Mouse (Mus musculus) gonadal fat pad, adult 2 months (tissue): ENCODE data around the gene Irf6. TPM values are rescaled to one million over a fixed set of nuclear protein-coding genes. Genes with fewer than 3 reads are reported as not detected.

Experiments
- DNase-seq: peaks from one replicate; pipeline ENCODE4 v3.0.0-alpha.2; 2012; ENCODE audit warnings: low read depth
- polyA plus RNA-seq: library from polyadenylated mRNA; depleted of rRNA; stranded (reverse); fragments of >200 nt; gene quantifications from 2 replicates; pipeline ENCODE4 v1.2.3, GENCODE M21; 2012; rRNA removed

Gene Irf6
- polyA plus RNA-seq, 1 experiment: 26.0 TPM

DNA sequence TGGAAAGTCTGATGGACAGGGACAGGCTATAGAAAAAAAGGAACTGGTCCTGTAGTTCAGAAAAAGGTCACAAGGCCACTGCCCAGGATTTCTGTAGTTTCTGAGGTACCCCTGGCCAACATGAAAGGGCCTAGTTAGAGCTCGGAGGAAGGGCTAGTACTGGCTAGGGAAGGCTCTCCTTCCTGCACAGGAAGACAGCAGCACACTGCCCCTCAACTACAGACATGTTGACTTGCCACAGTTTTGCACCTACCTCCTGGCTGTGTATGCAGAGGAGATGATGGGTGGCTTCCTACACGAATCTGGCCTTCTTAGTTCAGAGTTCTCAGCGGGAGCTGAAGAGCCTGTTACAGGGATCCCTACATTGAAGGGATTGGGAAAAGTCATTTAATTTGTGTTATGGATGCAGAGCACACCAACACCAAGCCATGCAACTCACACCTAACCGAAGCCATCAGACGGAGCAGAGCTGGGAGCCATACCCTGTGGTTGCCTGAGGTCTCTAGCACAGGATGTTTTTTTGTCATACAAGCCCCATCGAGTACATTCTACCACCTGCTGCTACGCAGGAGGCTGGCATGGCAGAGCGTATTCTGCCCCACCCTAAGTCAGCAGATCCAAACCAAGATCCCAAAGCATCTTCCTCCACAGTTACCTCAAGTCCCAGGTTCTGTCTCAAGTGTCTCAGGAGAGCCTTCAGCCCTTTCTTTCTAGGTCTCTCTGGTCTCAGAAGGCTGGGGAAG lies 47.9 kb downstream of the Irf6 start:
- no peak for DNase-seq

DNA sequence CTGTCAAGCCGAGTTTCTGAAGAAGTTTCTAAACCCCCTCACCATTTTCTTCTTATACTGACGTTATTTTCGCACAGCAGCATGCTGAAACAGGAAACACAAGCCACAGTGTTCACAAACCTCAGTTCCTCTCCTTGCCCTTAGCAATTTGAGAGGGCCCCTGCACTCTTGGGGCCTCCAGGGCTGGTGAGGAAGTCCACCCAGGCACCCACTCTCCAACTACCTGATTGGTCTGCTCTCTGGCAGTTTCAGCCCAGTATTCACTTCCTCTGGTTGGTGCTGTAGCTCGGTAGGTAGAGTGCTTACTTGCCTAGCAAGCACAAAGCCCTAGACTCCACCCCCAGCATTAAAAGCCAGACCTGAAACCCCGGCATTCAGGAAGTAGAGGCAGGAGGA lies 48.5 kb downstream of the Irf6 start, which contains the start of gene Traf3ip3:
Gene Traf3ip3, minus strand, starts transcription at position 321 of the 396 bp plus-strand sequence.
- no peak for DNase-seq

DNA sequence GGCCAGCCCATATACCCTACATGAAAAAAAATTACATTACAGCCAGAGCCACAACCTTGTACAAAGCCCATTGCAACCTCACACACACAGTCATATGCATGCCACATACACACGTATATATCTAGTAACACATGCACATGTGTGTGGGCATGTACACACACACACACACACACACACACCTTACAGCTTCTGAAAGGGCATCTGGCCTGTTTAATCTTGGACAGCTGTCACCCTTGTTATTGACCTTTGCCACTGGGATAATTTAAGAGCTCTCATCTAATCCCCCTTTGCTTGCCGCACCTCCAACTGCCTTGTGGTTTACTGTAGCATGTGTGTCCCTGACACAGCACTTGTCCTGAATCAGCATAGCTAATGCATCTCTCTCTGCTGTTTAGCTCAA lies 50.9 kb downstream of the Irf6 start:
- no peak for DNase-seq

DNA sequence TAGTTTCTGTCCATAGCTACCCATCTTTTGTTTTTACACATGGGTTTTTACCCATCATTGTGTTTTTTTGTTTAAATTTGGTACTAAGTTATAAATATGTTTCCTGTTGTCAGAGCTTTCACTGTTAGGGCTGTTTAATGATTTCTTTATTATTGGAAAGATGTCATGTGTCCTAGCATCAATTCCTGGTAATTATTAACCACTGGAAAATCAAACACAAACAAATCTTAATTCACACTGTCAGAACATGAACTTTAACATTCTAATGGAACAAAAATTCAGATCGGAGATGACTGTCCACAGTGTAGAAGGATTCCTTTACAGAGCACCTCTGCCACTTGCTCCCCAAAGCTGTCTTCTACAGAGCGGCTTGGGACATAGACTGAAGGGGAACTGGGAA lies 52.5 kb downstream of the Irf6 start:
- DNase-seq: no peak

DNA sequence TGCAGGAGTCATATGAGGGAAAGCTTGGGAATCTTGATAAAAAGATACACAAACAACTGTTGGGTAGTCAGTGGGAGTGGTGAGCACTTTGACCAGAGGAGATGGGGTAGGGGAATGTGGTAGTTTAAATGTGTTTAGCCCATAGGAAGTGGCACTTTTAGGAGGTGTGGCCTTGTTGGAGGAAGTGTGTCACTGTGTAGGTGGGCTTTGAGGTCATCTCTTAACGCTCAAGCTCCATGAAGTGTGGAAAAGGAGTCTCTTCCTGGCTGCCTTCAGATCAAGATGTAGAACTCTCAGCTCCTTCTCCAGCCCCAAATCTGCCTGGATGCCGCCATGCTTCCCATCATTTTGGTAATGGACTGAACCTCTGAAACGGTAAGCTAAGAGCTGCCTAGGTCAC lies 54.6 kb downstream of the Irf6 start, which contains the start of gene Lamb3:
Gene Lamb3, plus strand, starts transcription at position 197 of the 400 bp plus-strand sequence.
- no peak for DNase-seq

DNA sequence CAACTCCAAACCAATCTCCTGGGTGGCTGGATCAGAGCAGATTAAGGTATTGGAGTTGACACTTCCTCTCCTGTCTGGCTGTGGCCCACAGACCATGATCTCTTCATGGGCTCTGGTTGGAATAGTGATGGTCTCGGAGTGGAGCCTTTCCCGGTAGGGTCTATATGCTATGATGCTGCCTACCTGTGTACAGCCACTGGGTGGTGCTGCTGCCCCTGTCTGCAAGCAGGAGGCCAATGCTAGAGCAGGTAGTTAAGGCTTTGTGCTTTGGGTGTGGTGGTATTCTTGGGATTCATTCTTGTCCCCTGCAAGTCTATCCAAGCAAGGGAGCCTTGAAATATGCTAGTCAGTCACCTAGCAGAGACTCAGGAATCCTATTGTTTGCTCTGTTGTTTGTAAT lies 55.3 kb downstream of the Irf6 start:
- DNase-seq: no peak

GRCm38 (mm10) chr1:193211371-193211770 lies 58.5 kb downstream of the Irf6 start:
- DNase-seq: no peak

GRCm38 (mm10) chr1:193214053-193214452 lies 61.1 kb downstream of the Irf6 start:
- DNase-seq: no peak

DNA sequence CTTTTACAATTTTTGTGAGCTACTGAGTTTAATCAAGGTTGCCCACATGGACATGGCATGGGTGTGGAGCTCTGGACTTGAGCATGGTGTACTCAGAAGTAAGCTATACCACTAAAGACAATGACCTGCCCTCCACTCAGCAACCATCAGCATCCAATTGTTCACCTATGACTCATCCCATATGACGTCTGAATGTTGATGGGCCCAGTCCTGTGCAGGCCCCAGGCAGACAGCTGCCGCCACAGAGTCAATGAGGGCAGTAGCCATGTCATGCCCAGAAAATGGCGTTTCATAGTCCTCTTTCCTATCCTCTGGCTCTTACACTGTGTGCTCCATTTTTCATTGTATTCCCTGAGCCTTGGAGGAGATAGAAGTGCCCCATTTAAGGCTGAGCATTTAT lies 63.1 kb downstream of the Irf6 start:
- no peak for DNase-seq

DNA sequence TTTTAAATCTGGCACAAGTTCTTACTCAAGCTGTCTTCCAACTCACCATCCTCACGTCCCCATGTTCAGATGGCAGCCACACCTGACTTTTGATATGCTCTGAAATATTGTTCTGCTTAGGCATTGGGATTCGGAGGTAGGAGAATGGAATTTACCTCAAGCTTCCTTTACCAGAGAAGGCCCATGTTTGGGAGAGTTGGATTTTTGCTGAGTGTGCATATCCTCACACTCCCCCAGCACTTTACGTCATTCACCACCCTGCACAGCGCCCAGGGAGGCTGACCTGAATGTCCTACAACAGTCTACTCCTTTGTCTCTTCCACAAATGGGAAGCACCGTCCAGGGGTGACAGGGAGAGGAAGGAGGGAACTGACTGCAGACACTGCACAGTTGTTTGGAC lies 67.5 kb downstream of the Irf6 start:
- no peak for DNase-seq

Other genes with a start within 250 kb of the Irf6 start
- 0.23 and 0.37 TPM in 2 replicates for gene Syt14, start 117.3 kb upstream of the Irf6 start, polyA plus RNA-seq
- gene Diexf, start 22.8 kb upstream of the Irf6 start, polyA plus RNA-seq: 15.3 and 15.6 TPM in 2 replicates
- 5.0 and 5.2 TPM in 2 replicates for gene A130010J15Rik, start 14.9 kb downstream of the Irf6 start, polyA plus RNA-seq
- gene Traf3ip3, start 48.6 kb downstream of the Irf6 start, polyA plus RNA-seq: 1.5 and 1.6 TPM in 2 replicates
- 8.0 and 10.3 TPM in 2 replicates for gene Lamb3, start 54.6 kb downstream of the Irf6 start, polyA plus RNA-seq
- 82.3 and 184 TPM in 2 replicates for gene Hsd11b1, start 111.0 kb downstream of the Irf6 start, polyA plus RNA-seq
- 380 and 695 TPM in 2 replicates for gene G0s2, start 120.1 kb downstream of the Irf6 start, polyA plus RNA-seq
- 0.41 and 0.98 TPM in 2 replicates for gene Camk1g, start 217.2 kb downstream of the Irf6 start, polyA plus RNA-seq